Mouse (Mus musculus): Measurements from ENCODE around the gene Vasp. TPM values are rescaled to one million over a fixed set of nuclear protein-coding genes. Genes with fewer than 3 reads are reported as not detected.

Vasp gene
- polyA plus RNA-seq (2011; ENCODE audit: insufficient read depth, insufficient read length, low read depth, missing spikeins), result 75.7 and 90.0 TPM in 2 replicates

DNA sequence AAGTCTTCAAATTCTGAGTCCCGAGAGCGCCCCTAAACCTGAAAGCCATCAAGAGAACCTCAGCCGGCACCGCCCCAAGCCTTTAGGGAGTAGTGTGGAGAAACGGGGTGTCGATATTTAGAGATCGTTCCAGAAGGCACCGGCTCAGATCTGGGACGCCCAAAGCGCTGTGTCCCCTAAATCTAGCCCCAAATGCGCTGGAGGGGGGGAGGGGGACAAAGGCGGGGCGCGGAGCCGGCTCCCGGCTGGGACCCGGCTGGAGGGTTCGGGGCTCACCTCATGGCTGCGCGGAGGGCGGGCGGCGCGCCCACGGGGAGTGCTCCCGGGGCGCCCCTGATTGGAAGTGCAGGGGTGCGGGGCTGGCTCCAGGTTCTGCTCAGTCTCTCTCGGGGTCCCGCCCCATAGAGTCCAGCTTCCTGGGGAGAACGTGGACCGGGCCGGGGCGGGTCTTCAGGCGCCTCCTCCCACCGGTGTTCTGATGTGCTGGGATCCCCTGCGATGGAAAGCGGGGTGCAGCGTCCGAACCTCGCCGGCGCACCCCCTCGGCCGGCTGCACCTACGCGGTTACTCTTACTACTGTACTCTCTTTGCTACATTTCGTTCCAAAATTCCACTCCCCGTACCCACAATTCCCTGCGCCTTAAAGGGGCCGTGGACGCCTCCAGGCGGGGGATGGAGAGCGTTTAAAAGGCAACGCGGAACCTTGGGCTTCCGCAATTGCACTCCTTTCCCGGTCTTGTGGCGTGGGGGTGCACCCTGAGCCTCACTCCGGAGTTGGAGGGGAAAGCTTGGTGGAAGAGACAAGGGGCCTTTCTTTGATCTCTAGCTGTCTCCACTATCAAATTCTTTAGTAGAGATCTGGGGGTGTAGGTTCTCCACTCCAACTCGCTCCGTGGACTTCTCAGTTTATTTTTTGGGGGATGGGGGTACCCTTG, at the start of gene Vasp:
Gene Vasp (minus strand): TSS at position 580 of the 935 bp plus-strand sequence.
- TF ChIP-seq CTCF (IDR thresholded peaks at IDR 0.05; ENCODE audit: low read depth, low read length) (no peak), POLR2A (IDR thresholded peaks at IDR 0.05; ENCODE audit: insufficient read depth, low read length) (no peak), EP300 (IDR thresholded peaks at IDR 0.05; ENCODE audit: insufficient read depth, low read depth, low read length) (0 out of 2 replicates have a peak, but pooled peaks have one; percentile 8)
- peaks cover 3% of the 10 kb centered on the region for H3K4me1 ChIP-seq (ENCODE audit: control insufficient read depth, insufficient read depth, low read length)
- H3K27ac ChIP-seq (ENCODE audit: insufficient read depth, low read length), result peak within 1 kb of the TSS; percentile 97
- no peaks in the 10 kb centered on the region for H3K27me3 ChIP-seq (ENCODE audit: control insufficient read depth, insufficient read depth, low read length, poor library complexity, severe bottlenecking)
- H3K4me3 ChIP-seq (ENCODE audit: low read depth, low read length), result peak within 1 kb of the TSS; percentile 92
- no peaks in the 10 kb centered on the region for H3K9me3 ChIP-seq (replicated peaks; ENCODE audit: control insufficient read depth, insufficient read depth, low read length, poor library complexity, severe bottlenecking)
- H3K36me3 ChIP-seq (ENCODE audit: control insufficient read depth, insufficient read depth, low read length, poor library complexity, severe bottlenecking), result no peaks in the 10 kb centered on the region
- peak within 1 kb of the TSS; percentile 95 for H3K9ac ChIP-seq (ENCODE audit: low read depth, poor library complexity, severe bottlenecking)

DNA sequence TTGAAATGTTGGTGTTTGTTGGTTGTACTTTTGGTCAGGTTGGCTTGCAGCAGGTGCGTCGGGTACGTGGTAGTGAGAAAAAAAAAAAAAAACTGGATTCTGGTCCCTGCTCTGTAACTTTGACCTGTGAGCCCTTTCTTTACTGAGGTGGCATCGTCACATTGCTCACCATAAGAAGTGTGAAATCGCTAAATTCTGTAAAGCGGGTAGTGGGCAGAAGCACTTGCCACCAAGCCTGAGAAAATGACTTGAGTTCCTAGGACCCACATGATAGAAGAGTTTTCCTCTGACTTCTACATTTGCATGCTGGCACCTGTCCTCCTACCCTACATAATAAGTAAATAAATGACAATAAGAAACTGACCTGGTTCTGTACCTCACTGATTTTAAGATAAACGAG, 49.0 kb upstream of the Vasp start:
- Histone ChIP-seq H3K27me3 (ENCODE audit: control insufficient read depth, insufficient read depth, low read length, poor library complexity, severe bottlenecking) (no peaks in the 10 kb centered on the region), H3K27ac (ENCODE audit: insufficient read depth, low read length) (no peak overlapping the region), H3K36me3 (ENCODE audit: control insufficient read depth, insufficient read depth, low read length, poor library complexity, severe bottlenecking) (no peaks in the 10 kb centered on the region), H3K9ac (ENCODE audit: low read depth, poor library complexity, severe bottlenecking) (no peak overlapping the region), H3K9me3 (replicated peaks; ENCODE audit: control insufficient read depth, insufficient read depth, low read length, poor library complexity, severe bottlenecking) (no peaks in the 10 kb centered on the region), H3K4me1 (ENCODE audit: control insufficient read depth, insufficient read depth, low read length) (no peaks in the 10 kb centered on the region), H3K4me3 (ENCODE audit: low read depth, low read length) (no peak overlapping the region)
- TF ChIP-seq POLR2A (IDR thresholded peaks at IDR 0.05; ENCODE audit: insufficient read depth, low read length), result no peak
- TF ChIP-seq CTCF (IDR thresholded peaks at IDR 0.05; ENCODE audit: low read depth, low read length), result no peak
- no peak for TF ChIP-seq EP300 (IDR thresholded peaks at IDR 0.05; ENCODE audit: insufficient read depth, low read depth, low read length)

GRCm38 (mm10) chr7:19319906-19320305, 48.3 kb upstream of the Vasp start:
- Histone ChIP-seq H3K9me3 (replicated peaks; ENCODE audit: control insufficient read depth, insufficient read depth, low read length, poor library complexity, severe bottlenecking) (no peaks in the 10 kb centered on the region), H3K9ac (ENCODE audit: low read depth, poor library complexity, severe bottlenecking) (no peak overlapping the region), H3K36me3 (ENCODE audit: control insufficient read depth, insufficient read depth, low read length, poor library complexity, severe bottlenecking) (no peaks in the 10 kb centered on the region), H3K27me3 (ENCODE audit: control insufficient read depth, insufficient read depth, low read length, poor library complexity, severe bottlenecking) (no peaks in the 10 kb centered on the region), H3K4me3 (ENCODE audit: low read depth, low read length) (peak overlapping the region; percentile 56), H3K4me1 (ENCODE audit: control insufficient read depth, insufficient read depth, low read length) (no peaks in the 10 kb centered on the region), H3K27ac (ENCODE audit: insufficient read depth, low read length) (no peak overlapping the region)
- TF ChIP-seq EP300 (IDR thresholded peaks at IDR 0.05; ENCODE audit: insufficient read depth, low read depth, low read length) (no peak), CTCF (IDR thresholded peaks at IDR 0.05; ENCODE audit: low read depth, low read length) (no peak), POLR2A (IDR thresholded peaks at IDR 0.05; ENCODE audit: insufficient read depth, low read length) (no peak)

- no peak for TF ChIP-seq CTCF (IDR thresholded peaks at IDR 0.05; ENCODE audit: low read depth, low read length)
- no peak for TF ChIP-seq EP300 (IDR thresholded peaks at IDR 0.05; ENCODE audit: insufficient read depth, low read depth, low read length)
- no peak for TF ChIP-seq POLR2A (IDR thresholded peaks at IDR 0.05; ENCODE audit: insufficient read depth, low read length)
- no peaks in the 10 kb centered on the region for H3K27me3 ChIP-seq (ENCODE audit: control insufficient read depth, insufficient read depth, low read length, poor library complexity, severe bottlenecking)
- H3K9me3 ChIP-seq (replicated peaks; ENCODE audit: control insufficient read depth, insufficient read depth, low read length, poor library complexity, severe bottlenecking), result no peaks in the 10 kb centered on the region
- no peak overlapping the region for H3K9ac ChIP-seq (ENCODE audit: low read depth, poor library complexity, severe bottlenecking)
- H3K4me3 ChIP-seq (ENCODE audit: low read depth, low read length), result peak overlapping the region; percentile 56
- no peaks in the 10 kb centered on the region for H3K4me1 ChIP-seq (ENCODE audit: control insufficient read depth, insufficient read depth, low read length)
- no peaks in the 10 kb centered on the region for H3K36me3 ChIP-seq (ENCODE audit: control insufficient read depth, insufficient read depth, low read length, poor library complexity, severe bottlenecking)
- no peak overlapping the region for H3K27ac ChIP-seq (ENCODE audit: insufficient read depth, low read length)
These were observed 47.8 kb upstream of the Vasp start for GRCm38 (mm10) chr7:19319458-19319857.

- Histone ChIP-seq H3K9me3 (replicated peaks; ENCODE audit: control insufficient read depth, insufficient read depth, low read length, poor library complexity, severe bottlenecking) (no peaks in the 10 kb centered on the region), H3K36me3 (ENCODE audit: control insufficient read depth, insufficient read depth, low read length, poor library complexity, severe bottlenecking) (no peaks in the 10 kb centered on the region), H3K27ac (ENCODE audit: insufficient read depth, low read length) (no peak overlapping the region), H3K9ac (ENCODE audit: low read depth, poor library complexity, severe bottlenecking) (no peak overlapping the region), H3K27me3 (ENCODE audit: control insufficient read depth, insufficient read depth, low read length, poor library complexity, severe bottlenecking) (no peaks in the 10 kb centered on the region), H3K4me1 (ENCODE audit: control insufficient read depth, insufficient read depth, low read length) (no peaks in the 10 kb centered on the region), H3K4me3 (ENCODE audit: low read depth, low read length) (no peak overlapping the region)
- TF ChIP-seq POLR2A (IDR thresholded peaks at IDR 0.05; ENCODE audit: insufficient read depth, low read length) (no peak), CTCF (IDR thresholded peaks at IDR 0.05; ENCODE audit: low read depth, low read length) (no peak), EP300 (IDR thresholded peaks at IDR 0.05; ENCODE audit: insufficient read depth, low read depth, low read length) (no peak)
These were observed 47.1 kb upstream of the Vasp start for GRCm38 (mm10) chr7:19318676-19319075.

- H3K36me3 ChIP-seq (ENCODE audit: control insufficient read depth, insufficient read depth, low read length, poor library complexity, severe bottlenecking), result no peaks in the 10 kb centered on the region
- H3K9ac ChIP-seq (ENCODE audit: low read depth, poor library complexity, severe bottlenecking), result no peak overlapping the region
- no peaks in the 10 kb centered on the region for H3K4me1 ChIP-seq (ENCODE audit: control insufficient read depth, insufficient read depth, low read length)
- TF ChIP-seq EP300 (IDR thresholded peaks at IDR 0.05; ENCODE audit: insufficient read depth, low read depth, low read length), result no peak
- no peak for TF ChIP-seq CTCF (IDR thresholded peaks at IDR 0.05; ENCODE audit: low read depth, low read length)
- no peak for TF ChIP-seq POLR2A (IDR thresholded peaks at IDR 0.05; ENCODE audit: insufficient read depth, low read length)
- no peaks in the 10 kb centered on the region for H3K9me3 ChIP-seq (replicated peaks; ENCODE audit: control insufficient read depth, insufficient read depth, low read length, poor library complexity, severe bottlenecking)
- H3K27me3 ChIP-seq (ENCODE audit: control insufficient read depth, insufficient read depth, low read length, poor library complexity, severe bottlenecking), result no peaks in the 10 kb centered on the region
- H3K27ac ChIP-seq (ENCODE audit: insufficient read depth, low read length), result no peak overlapping the region
- no peak overlapping the region for H3K4me3 ChIP-seq (ENCODE audit: low read depth, low read length)
These were observed 46.6 kb upstream of the Vasp start for GRCm38 (mm10) chr7:19318201-19318600.

Data from ES-Bruce4 (cell line).